Mouse (Mus musculus): ENCODE data around the gene Hcfc2. TPM values are rescaled to one million over a fixed set of nuclear protein-coding genes. Genes with fewer than 3 reads are reported as not detected.

The Hcfc2 gene
- total and polyA plus RNA-seq, 2 experiments from 2014 or later: 31.1 to 31.5 TPM

DNA sequence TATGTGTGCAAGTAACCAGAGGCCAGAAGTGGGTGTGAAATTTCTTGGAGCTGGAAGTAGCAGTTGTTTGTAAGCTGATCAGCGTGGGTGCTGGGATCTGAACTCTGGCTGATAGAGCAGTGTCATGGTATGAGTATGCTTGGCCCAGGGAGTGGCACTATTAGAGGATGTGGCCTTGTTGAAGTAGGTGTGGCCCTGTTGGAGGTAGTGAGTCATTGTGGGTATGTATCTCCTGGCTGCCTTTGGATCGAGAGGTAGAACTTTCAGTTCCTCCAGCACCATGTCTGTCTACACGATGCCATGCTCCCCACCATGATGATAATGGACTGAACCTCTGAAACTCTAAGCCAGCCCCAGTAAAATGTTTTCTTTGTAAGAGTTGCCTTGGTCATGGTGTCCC is 84.4 kb downstream of the Hcfc2 start:
- no peak for DNase-seq
- Histone ChIP-seq H3K27me3 (ENCODE audit: insufficient read depth, low read length) (no peaks in the 10 kb centered on the region), H3K4me1 (ENCODE audit: insufficient read depth) (no peaks in the 10 kb centered on the region), H3K36me3 (ENCODE audit: insufficient read depth) (no peaks in the 10 kb centered on the region), H3K4me3 (ENCODE audit: low read depth, low read length) (no peak overlapping the region), H3K9ac (no peak overlapping the region), H3K4me2 (ENCODE audit: low read depth) (no peak overlapping the region), H3K9me3 (ENCODE audit: low read length) (no peaks in the 10 kb centered on the region), H3K27ac (ENCODE audit: low read depth, low read length) (no peak overlapping the region)
- no peak for TF ChIP-seq CTCF (IDR thresholded peaks at IDR 0.05; ENCODE audit: low read depth)
- WGBS: 99% methylated on average over 3 of the region's 3 CpGs
- ATAC-seq: no peak

DNA sequence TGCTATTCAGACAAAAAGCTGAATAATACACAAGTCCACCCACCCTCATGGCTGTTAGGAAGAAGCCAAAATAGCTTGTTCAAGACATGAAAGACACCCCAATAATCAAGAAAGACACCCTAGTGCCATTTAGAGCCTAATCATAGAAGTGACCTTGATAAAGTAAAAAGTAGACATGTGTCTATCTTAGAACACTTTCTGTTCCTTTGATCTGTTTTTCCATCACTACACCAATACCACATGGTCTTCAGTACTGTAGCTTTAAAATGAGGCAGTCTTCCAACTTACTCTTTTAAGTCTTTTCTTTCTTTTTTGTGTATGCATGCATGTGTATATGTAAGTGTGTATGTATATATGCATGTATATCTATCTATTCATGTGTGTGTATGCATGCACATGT is 84.9 kb downstream of the Hcfc2 start:
- ATAC-seq (no peak), DNase-seq (no peak)
- Histone ChIP-seq H3K27ac (ENCODE audit: low read depth, low read length) (no peak overlapping the region), H3K9ac (no peak overlapping the region), H3K4me2 (ENCODE audit: low read depth) (no peak overlapping the region), H3K36me3 (ENCODE audit: insufficient read depth) (no peaks in the 10 kb centered on the region), H3K9me3 (ENCODE audit: low read length) (no peaks in the 10 kb centered on the region), H3K27me3 (ENCODE audit: insufficient read depth, low read length) (no peaks in the 10 kb centered on the region), H3K4me3 (ENCODE audit: low read depth, low read length) (no peak overlapping the region), H3K4me1 (ENCODE audit: insufficient read depth) (no peaks in the 10 kb centered on the region)
- TF ChIP-seq CTCF (IDR thresholded peaks at IDR 0.05; ENCODE audit: low read depth): no peak

DNA sequence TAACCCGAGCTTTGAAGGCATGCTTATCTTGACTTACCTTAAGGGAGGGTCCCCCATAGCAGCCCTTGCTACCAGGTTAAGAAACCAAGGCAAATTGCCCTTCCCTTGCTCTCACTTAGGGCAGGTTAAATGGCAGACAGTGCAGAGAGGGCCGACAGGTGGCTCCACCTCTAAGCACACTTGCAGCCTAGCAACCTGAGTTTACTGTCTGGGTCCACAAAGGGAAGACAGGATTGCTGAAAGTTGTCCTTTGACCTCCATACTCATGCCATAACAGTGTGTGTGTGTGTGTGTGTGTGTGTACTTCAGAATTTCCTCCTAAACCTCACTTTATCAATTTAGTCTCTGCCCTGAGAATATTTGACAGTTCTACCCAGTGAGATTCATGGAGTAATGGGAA is 86.5 kb downstream of the Hcfc2 start:
- no peaks in the 10 kb centered on the region for H3K27me3 ChIP-seq (ENCODE audit: insufficient read depth, low read length)
- H3K9me3 ChIP-seq (ENCODE audit: low read length): no peaks in the 10 kb centered on the region
- ATAC-seq: no peak
- WGBS: 53% methylated on average over 2 of the region's 2 CpGs
- no peaks in the 10 kb centered on the region for H3K4me1 ChIP-seq (ENCODE audit: insufficient read depth)
- no peak for DNase-seq
- no peak overlapping the region for H3K27ac ChIP-seq (ENCODE audit: low read depth, low read length)
- no peak overlapping the region for H3K9ac ChIP-seq
- H3K36me3 ChIP-seq (ENCODE audit: insufficient read depth): no peaks in the 10 kb centered on the region
- no peak for TF ChIP-seq CTCF (IDR thresholded peaks at IDR 0.05; ENCODE audit: low read depth)
- H3K4me3 ChIP-seq (ENCODE audit: low read depth, low read length): no peak overlapping the region
- no peak overlapping the region for H3K4me2 ChIP-seq (ENCODE audit: low read depth)

DNA sequence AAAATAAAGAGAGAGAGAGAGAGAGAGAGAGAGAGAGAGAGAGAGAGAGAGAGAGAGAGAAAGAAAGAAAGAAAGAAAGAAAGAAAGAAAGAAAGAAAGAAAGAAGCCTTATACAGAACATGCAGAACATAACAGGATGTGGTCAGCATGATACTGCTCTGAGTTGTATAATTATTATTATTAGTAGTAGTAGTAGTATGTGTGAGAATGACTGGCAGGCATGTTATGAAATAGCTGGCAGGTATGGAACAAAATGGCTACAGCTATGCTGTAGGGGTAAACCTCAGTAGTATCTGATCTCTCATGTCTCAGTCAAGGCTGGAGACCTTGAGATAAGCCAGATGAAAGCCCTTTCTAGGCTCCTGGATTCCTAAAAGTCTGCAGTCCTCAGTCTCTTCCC is 93.2 kb downstream of the Hcfc2 start:
- no peak for ATAC-seq
- TF ChIP-seq CTCF (IDR thresholded peaks at IDR 0.05; ENCODE audit: low read depth): no peak

DNA sequence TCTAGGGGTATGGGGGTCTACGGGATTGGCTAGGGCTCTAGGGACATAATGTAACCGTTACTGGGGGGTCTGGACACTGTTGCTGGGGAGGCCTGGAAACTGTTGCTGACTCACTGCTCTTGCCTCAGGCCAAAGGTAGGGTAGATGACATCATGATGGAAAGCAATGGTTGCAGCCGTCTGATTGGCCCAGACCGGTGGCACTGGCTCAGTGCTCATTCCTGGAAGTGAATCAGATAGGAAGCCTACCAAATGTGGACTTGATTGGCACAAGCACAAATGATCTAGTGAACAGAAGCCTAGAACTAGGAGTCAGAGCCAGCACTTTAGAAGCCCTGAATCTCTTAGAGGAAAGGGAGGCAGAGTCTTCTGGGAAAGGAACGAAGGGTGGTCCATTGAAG is 94.5 kb downstream of the Hcfc2 start:
- no peak for DNase-seq
- 86% methylated on average over 5 of the region's 5 CpGs for WGBS
- ATAC-seq: no peak
- no peak overlapping the region for H3K9ac ChIP-seq
- no peaks in the 10 kb centered on the region for H3K36me3 ChIP-seq (ENCODE audit: insufficient read depth)
- H3K9me3 ChIP-seq (ENCODE audit: low read length): no peaks in the 10 kb centered on the region
- H3K27ac ChIP-seq (ENCODE audit: low read depth, low read length): no peak overlapping the region
- H3K4me2 ChIP-seq (ENCODE audit: low read depth): no peak overlapping the region
- no peaks in the 10 kb centered on the region for H3K27me3 ChIP-seq (ENCODE audit: insufficient read depth, low read length)
- H3K4me1 ChIP-seq (ENCODE audit: insufficient read depth): peaks cover 5% of the 10 kb centered on the region; the same call in 1 of the 2 replicates
- H3K4me3 ChIP-seq (ENCODE audit: low read depth, low read length): no peak overlapping the region
- TF ChIP-seq CTCF (IDR thresholded peaks at IDR 0.05; ENCODE audit: low read depth): no peak

More for the DNA sequence above, 93.2 kb downstream of the Hcfc2 start:
- no peaks in the 10 kb centered on the region for H3K27me3 ChIP-seq (ENCODE audit: insufficient read depth, low read length)
- no peak overlapping the region for H3K9ac ChIP-seq
- no peak overlapping the region for H3K4me3 ChIP-seq (ENCODE audit: low read depth, low read length)
- no peak for DNase-seq
- H3K27ac ChIP-seq (ENCODE audit: low read depth, low read length): no peak overlapping the region
- no peaks in the 10 kb centered on the region for H3K36me3 ChIP-seq (ENCODE audit: insufficient read depth)
- H3K4me1 ChIP-seq (ENCODE audit: insufficient read depth): no peaks in the 10 kb centered on the region
- H3K4me2 ChIP-seq (ENCODE audit: low read depth): no peak overlapping the region
- H3K9me3 ChIP-seq (ENCODE audit: low read length): no peaks in the 10 kb centered on the region

DNA sequence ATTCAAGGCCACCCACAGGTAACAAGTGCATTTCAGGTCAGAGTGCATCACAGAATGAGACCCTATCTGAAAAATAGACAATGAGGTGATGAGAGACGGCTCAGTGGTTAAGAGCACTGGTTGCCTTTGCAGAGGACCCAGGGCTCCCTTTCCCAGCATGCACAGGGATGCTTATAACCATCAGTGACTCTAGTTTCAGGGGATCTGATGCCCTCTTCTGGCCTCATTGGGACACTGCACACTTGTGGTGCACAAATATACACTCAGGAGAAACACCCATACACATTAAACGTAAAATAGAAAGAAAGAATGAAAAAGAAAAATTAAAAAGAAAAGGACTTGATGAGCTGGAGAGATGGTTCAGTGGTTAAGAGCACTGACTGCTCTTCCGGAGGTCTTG is 95.8 kb downstream of the Hcfc2 start:
- H3K27me3 ChIP-seq (ENCODE audit: insufficient read depth, low read length): no peaks in the 10 kb centered on the region
- H3K9me3 ChIP-seq (ENCODE audit: low read length): no peaks in the 10 kb centered on the region
- no peak overlapping the region for H3K27ac ChIP-seq (ENCODE audit: low read depth, low read length)
- H3K4me3 ChIP-seq (ENCODE audit: low read depth, low read length): no peak overlapping the region
- H3K4me1 ChIP-seq (ENCODE audit: insufficient read depth): peaks cover 5% of the 10 kb centered on the region; the same call in 1 of the 2 replicates
- DNase-seq (no peak), ATAC-seq (no peak)
- H3K9ac ChIP-seq: no peak overlapping the region
- TF ChIP-seq CTCF (IDR thresholded peaks at IDR 0.05; ENCODE audit: low read depth): no peak
- WGBS: 94% methylated on average over 3 of the region's 3 CpGs
- no peak overlapping the region for H3K4me2 ChIP-seq (ENCODE audit: low read depth)
- H3K36me3 ChIP-seq (ENCODE audit: insufficient read depth): no peaks in the 10 kb centered on the region

Other genes with a start within 250 kb of the Hcfc2 start
- not detected in 2 replicates for gene Gm1553, start 203.5 kb upstream of the Hcfc2 start, total RNA-seq (2014; rRNA removed)
- not detected in 2 replicates for gene Gm1553, start 203.5 kb upstream of the Hcfc2 start, polyA plus RNA-seq (2015; fragmentation: Nextera tagmentation; extraction: Ambion mirVana)
- gene 1190007I07Rik, start 72.9 kb upstream of the Hcfc2 start, total RNA-seq (2014; rRNA removed): 21.0 and 28.7 TPM in 2 replicates
- 29.4 and 29.8 TPM in 2 replicates for gene 1190007I07Rik, start 72.9 kb upstream of the Hcfc2 start, polyA plus RNA-seq (2015; fragmentation: Nextera tagmentation; extraction: Ambion mirVana)
- 85.0 and 99.5 TPM in 2 replicates for gene Tdg, start 66.3 kb upstream of the Hcfc2 start, total RNA-seq (2014; rRNA removed)
- 132 and 142 TPM in 2 replicates for gene Tdg, start 66.3 kb upstream of the Hcfc2 start, polyA plus RNA-seq (2015; fragmentation: Nextera tagmentation; extraction: Ambion mirVana)
- gene Glt8d2, start 5.5 kb upstream of the Hcfc2 start, total RNA-seq (2014; rRNA removed): 1.9 and 3.0 TPM in 2 replicates
- 1.9 and 2.4 TPM in 2 replicates for gene Glt8d2, start 5.5 kb upstream of the Hcfc2 start, polyA plus RNA-seq (2015; fragmentation: Nextera tagmentation; extraction: Ambion mirVana)
- gene Nfyb, start 68.0 kb downstream of the Hcfc2 start, total RNA-seq (2014; rRNA removed): 69.2 and 78.1 TPM in 2 replicates
- gene Nfyb, start 68.0 kb downstream of the Hcfc2 start, polyA plus RNA-seq (2015; fragmentation: Nextera tagmentation; extraction: Ambion mirVana): 32.4 and 34.2 TPM in 2 replicates
- 96.3 and 108 TPM in 2 replicates for gene Txnrd1, start 137.8 kb downstream of the Hcfc2 start, total RNA-seq (2014; rRNA removed)
- 74.5 and 81.5 TPM in 2 replicates for gene Txnrd1, start 137.8 kb downstream of the Hcfc2 start, polyA plus RNA-seq (2015; fragmentation: Nextera tagmentation; extraction: Ambion mirVana)
- gene Eid3, start 170.5 kb downstream of the Hcfc2 start, total RNA-seq (2014; rRNA removed): 1.4 TPM in 2 replicates
- gene Eid3, start 170.5 kb downstream of the Hcfc2 start, polyA plus RNA-seq (2015; fragmentation: Nextera tagmentation; extraction: Ambion mirVana): 0.14 and 0.30 TPM in 2 replicates